Mouse (Mus musculus) heart, adult 2 months (tissue): Measurements from ENCODE around the gene Eef1e1.

ENCODE experiments used
- CTCF ChIP-seq: fragments of 200-600 bp; IDR thresholded peaks from 2 replicates; pipeline ENCODE4 v1.8.1; 2022; ENCODE audit warnings: antibody characterized with exemption, mild to moderate bottlenecking, moderate library complexity
- EP300 ChIP-seq: fragments of 200-500 bp; IDR thresholded peaks from 2 replicates; pipeline ENCODE4 v1.6.1; 2011; ENCODE audit warnings: low read depth, low read length, control low read depth; ENCODE audit not compliant: insufficient read depth
- POLR2A ChIP-seq: fragments of 200-500 bp; IDR thresholded peaks from 2 replicates; pipeline ENCODE4 v1.6.1; 2011; ENCODE audit warnings: mild to moderate bottlenecking, low read depth, low read length, control low read depth; ENCODE audit not compliant: insufficient read depth

GRCm38 (mm10) chr13:38624292-38624902 lies 34.5 kb downstream of the Eef1e1 start:
- TF ChIP-seq CTCF = no peak
- TF ChIP-seq POLR2A = no peak
- TF ChIP-seq EP300 = no peak
